Mouse (Mus musculus) large intestine, adult 2 months (tissue): ENCODE data around the gene 2310061I04Rik. TPM values are rescaled to one million over a fixed set of nuclear protein-coding genes. Genes with fewer than 3 reads are reported as not detected.
"Not testable (repeated sequence)": the region's sequence is repeated elsewhere in the genome, so short reads cannot be mapped to it uniquely, and the experiment has no call there.

ENCODE experiments used
- DNase-seq: peaks from one replicate; pipeline ENCODE4 v3.0.0-alpha.2; 2012; ENCODE audit warnings: low read depth, low spot score
- WGBS: fragments of 180-500 bp; shearing (Covaris S2); methylation state at CpG from one replicate; pipeline ENCODE4 v1.1.7; 2018; 5-methylcytosine and 5-hydroxymethylcytosine counted together
- polyA plus RNA-seq: library from polyadenylated mRNA; depleted of rRNA; stranded (reverse); fragments of >200 nt; gene quantifications from 2 replicates; pipeline ENCODE4 v1.2.3, GENCODE M21; 2012; rRNA removed

Gene 2310061I04Rik
- 76.6 and 84.9 TPM in 2 replicates for polyA plus RNA-seq

- no peak for DNase-seq
- under 1% methylated on average over 85 of the region's 86 CpGs for WGBS
These were observed at the start of gene 2310061I04Rik for GRCm38 (mm10) chr17:35896781-35897643. 2310061I04Rik (minus strand) TSS chr17:35897431.

- no peak for DNase-seq
- 50% methylated on average over 1 of the region's 1 CpGs for WGBS
These were observed 42.7 kb upstream of the 2310061I04Rik start for GRCm38 (mm10) chr17:35939941-35940340.

- DNase-seq: no peak
- 59% methylated on average over 2 of the region's 2 CpGs for whole genome bisulfite sequencing
These were observed 41.9 kb upstream of the 2310061I04Rik start for GRCm38 (mm10) chr17:35939108-35939507.

GRCm38 (mm10) chr17:35937700-35938348, 40.6 kb upstream of the 2310061I04Rik start:
- 33% methylated on average over 2 of the region's 2 CpGs for WGBS
- no peak for DNase-seq

GRCm38 (mm10) chr17:35935763-35936162, 38.5 kb upstream of the 2310061I04Rik start:
- WGBS: 91% methylated on average over 14 of the region's 14 CpGs
- not testable (repeated sequence) for DNase-seq

GRCm38 (mm10) chr17:35932608-35933007, 35.4 kb upstream of the 2310061I04Rik start:
- WGBS: 88% methylated on average over 4 of the region's 4 CpGs
- no peak for DNase-seq

GRCm38 (mm10) chr17:35930627-35931026, 33.4 kb upstream of the 2310061I04Rik start:
- 92% methylated on average over 12 of the region's 12 CpGs for WGBS
- DNase-seq: no peak

GRCm38 (mm10) chr17:35929534-35929933, 32.3 kb upstream of the 2310061I04Rik start:
- WGBS: 95% methylated on average over 2 of the region's 2 CpGs
- no peak for DNase-seq

- WGBS: 21% methylated on average over 1 of the region's 1 CpGs
- DNase-seq: no peak
These were observed 30.2 kb upstream of the 2310061I04Rik start for GRCm38 (mm10) chr17:35927471-35927870.

- no peak for DNase-seq
These were observed 26.1 kb upstream of the 2310061I04Rik start for GRCm38 (mm10) chr17:35923281-35923680.

GRCm38 (mm10) chr17:35922566-35922965, 25.3 kb upstream of the 2310061I04Rik start:
- no peak for DNase-seq

More at GRCm38 (mm10) chr17:35923281-35923680, 26.1 kb upstream of the 2310061I04Rik start:
- WGBS: 79% methylated on average over 4 of the region's 4 CpGs

GRCm38 (mm10) chr17:35921710-35922109, 24.5 kb upstream of the 2310061I04Rik start:
- DNase-seq: no peak
- 56% methylated on average over 4 of the region's 4 CpGs for WGBS

More at GRCm38 (mm10) chr17:35922566-35922965, 25.3 kb upstream of the 2310061I04Rik start:
- WGBS: 52% methylated on average over 3 of the region's 3 CpGs

GRCm38 (mm10) chr17:35920862-35921562, 23.8 kb upstream of the 2310061I04Rik start:
- WGBS: 62% methylated on average over 5 of the region's 5 CpGs
- DNase-seq: no peak

- 66% methylated on average over 1 of the region's 1 CpGs for WGBS
- DNase-seq: no peak
These were observed 23.2 kb upstream of the 2310061I04Rik start for GRCm38 (mm10) chr17:35920384-35920783.

GRCm38 (mm10) chr17:35919864-35920301, 22.7 kb upstream of the 2310061I04Rik start:
- WGBS: 15% methylated on average over 6 of the region's 6 CpGs
- no peak for DNase-seq

- 4% methylated on average over 7 of the region's 7 CpGs for WGBS
- peak; percentile 97 for DNase-seq
These were observed 22.0 kb upstream of the 2310061I04Rik start for GRCm38 (mm10) chr17:35919060-35919715.

GRCm38 (mm10) chr17:35918276-35919059, 21.2 kb upstream of the 2310061I04Rik start:
- peak; percentile 33 for DNase-seq
- WGBS: 0% methylated on average over 11 of the region's 11 CpGs

GRCm38 (mm10) chr17:35917463-35918251, 20.4 kb upstream of the 2310061I04Rik start:
- DNase-seq: no peak
- WGBS: 0% methylated on average over 13 of the region's 13 CpGs
